Mouse (Mus musculus) heart, embryonic 15.5 days (tissue): ENCODE results near the gene Cyth2. TPM values are rescaled to one million over a fixed set of nuclear protein-coding genes. Genes with fewer than 3 reads are reported as not detected.
A peak's percentile ranks its signal among the peaks of the same experiment; 100 is the strongest.

Experiments
- ATAC-seq: fragments of 200-750 bp; cut with Nextera tagmentation; replicated peaks from 2 replicates; pipeline ENCODE4 v1.8.0; 2017; ENCODE audit warnings: low read depth, moderate TSS enrichment; ENCODE audit not compliant: insufficient number of reproducible peaks, insufficient read depth, low FRiP score
- H3K27ac ChIP-seq: fragments of 300-500 bp; sonication (generic); 2 replicates; pipeline ENCODE4 v1.5.1; 2015; ENCODE audit warnings: mild to moderate bottlenecking, inconsistent platforms
- H3K27me3 ChIP-seq: fragments of 300-500 bp; sonication (generic); 2 replicates; pipeline ENCODE4 v1.6.1; 2015; ENCODE audit warnings: inconsistent platforms
- H3K36me3 ChIP-seq: fragments of 300-500 bp; sonication (generic); 2 replicates; pipeline ENCODE4 v1.6.1; 2015; ENCODE audit warnings: mild to moderate bottlenecking, inconsistent platforms
- H3K4me1 ChIP-seq: fragments of 300-500 bp; sonication (generic); replicated peaks from 2 replicates; pipeline ENCODE4 v1.6.1; 2015; ENCODE audit warnings: inconsistent platforms
- H3K4me2 ChIP-seq: fragments of 300-500 bp; sonication (generic); 2 replicates; pipeline ENCODE4 v1.6.1; 2015; ENCODE audit warnings: inconsistent platforms, mild to moderate bottlenecking, moderate library complexity
- H3K4me3 ChIP-seq: fragments of 300-500 bp; sonication (generic); 2 replicates; pipeline ENCODE4 v1.5.1; 2015; ENCODE audit warnings: mild to moderate bottlenecking, inconsistent platforms
- H3K9ac ChIP-seq: fragments of 300-500 bp; sonication (generic); 2 replicates; pipeline ENCODE4 v1.6.1; 2015; ENCODE audit warnings: mild to moderate bottlenecking, inconsistent platforms
- H3K9me3 ChIP-seq: fragments of 300-500 bp; sonication (generic); replicated peaks from 2 replicates; pipeline ENCODE4 v1.6.1; 2016; ENCODE audit warnings: inconsistent platforms
- whole genome bisulfite sequencing: fragments of 180-500 bp; shearing (Covaris S2); methylation state at CpG from one replicate; pipeline ENCODE4 v1.1.7; 2015; ENCODE audit warnings: mixed read lengths; 5-methylcytosine and 5-hydroxymethylcytosine counted together
- polyA plus RNA-seq: library from polyadenylated mRNA; unstranded; fragments of >200 nt; fragmentation: Nextera tagmentation; extraction: Ambion mirVana; gene quantifications from 2 replicates; pipeline ENCODE4 v1.2.1, GENCODE M21; 2015

Gene Cyth2
- 92.2 and 101 TPM in 2 replicates for polyA plus RNA-seq

DNA sequence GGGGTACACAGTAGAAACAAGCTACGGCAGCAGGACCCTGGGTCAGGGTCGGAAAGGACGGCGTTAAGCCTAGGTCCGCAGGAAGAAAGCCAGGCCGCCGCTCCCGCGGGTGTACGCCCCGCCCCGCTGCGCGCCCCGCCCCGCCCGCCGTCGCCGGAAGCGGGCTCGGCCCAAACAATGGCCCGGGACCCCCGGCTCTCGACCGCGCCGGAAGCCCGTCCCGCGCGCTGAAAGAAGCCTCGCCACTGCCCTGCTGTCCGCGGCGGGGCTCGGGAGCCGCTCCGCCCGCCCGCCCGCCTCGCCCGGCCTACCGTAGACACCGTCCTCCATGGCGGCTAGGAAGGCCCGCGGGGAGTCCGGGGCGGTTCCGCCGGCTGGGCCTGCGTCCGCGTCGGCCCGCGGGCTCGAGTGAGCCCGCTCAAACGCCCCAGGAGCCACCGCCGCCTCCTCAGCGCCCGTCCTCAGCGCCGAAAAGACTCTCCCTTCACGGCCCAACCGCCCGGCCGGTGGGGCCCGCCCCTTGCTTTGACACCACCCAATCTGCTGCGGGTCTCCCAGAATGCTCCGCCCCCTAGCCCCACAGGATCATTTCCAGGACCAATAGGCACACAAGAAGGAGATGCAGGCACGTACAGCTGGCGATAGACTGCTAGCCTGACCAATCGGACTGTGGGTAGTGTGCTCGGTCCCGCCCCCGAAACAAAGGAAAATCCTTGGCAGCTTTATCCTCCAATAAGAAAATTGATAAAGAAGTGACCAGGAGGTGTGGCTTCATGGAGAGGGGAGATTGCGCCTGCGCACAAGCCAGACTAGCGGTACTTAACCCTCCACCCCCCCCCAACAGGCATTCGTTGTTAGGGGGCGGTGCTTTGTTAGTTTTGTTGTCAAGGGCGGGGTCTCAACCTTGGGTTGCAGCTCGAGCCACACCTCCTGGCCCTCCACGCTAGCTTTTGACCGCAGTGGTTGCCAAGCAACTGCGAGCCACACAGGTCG lies at the start of gene Cyth2:
Gene Cyth2 (minus strand): TSS at position 795 of the 993 bp plus-strand sequence.
- peaks cover 27% of the 10 kb centered on the region for H3K4me1 ChIP-seq
- under 1% methylated on average over 67 of the region's 92 CpGs for WGBS
- H3K4me3 ChIP-seq = peak within 1 kb of the TSS; percentile 94
- H3K36me3 ChIP-seq = peaks cover 38% of the 10 kb centered on the region
- peak within 1 kb of the TSS; percentile 79 for H3K4me2 ChIP-seq
- peaks cover 11% of the 10 kb centered on the region for H3K27me3 ChIP-seq
- ATAC-seq = peak; percentile 99
- H3K27ac ChIP-seq = peak within 1 kb of the TSS; percentile 100
- no peaks in the 10 kb centered on the region for H3K9me3 ChIP-seq
- H3K9ac ChIP-seq = peak within 1 kb of the TSS; percentile 99

DNA sequence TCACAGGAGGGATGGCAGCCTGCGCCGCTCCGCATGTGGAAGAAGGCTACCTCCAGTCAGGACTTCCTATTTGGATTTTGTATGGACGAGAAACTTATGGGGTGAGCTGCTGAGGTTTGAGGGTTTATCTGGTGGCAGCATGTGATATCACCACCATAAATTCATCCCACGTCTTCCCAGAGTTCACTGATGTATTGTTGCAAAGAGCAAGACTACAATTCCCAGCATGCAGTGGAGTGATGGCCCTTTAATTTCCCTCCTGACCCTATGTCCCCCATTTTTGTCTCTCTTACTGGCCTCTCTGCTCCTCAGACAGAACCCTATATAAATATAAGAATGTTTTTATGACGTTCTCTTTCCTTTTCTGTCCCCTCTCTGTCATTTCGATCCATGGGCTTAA lies 48.4 kb upstream of the Cyth2 start:
- Histone ChIP-seq H3K9ac (no peak overlapping the region), H3K4me1 (peaks cover 19% of the 10 kb centered on the region), H3K36me3 (no peaks in the 10 kb centered on the region), H3K9me3 (no peaks in the 10 kb centered on the region), H3K4me2 (no peak overlapping the region), H3K4me3 (no peak overlapping the region), H3K27ac (no peak overlapping the region), H3K27me3 (peaks cover 56% of the 10 kb centered on the region)
- no peak for ATAC-seq
- whole genome bisulfite sequencing = 79% methylated on average over 7 of the region's 7 CpGs

DNA sequence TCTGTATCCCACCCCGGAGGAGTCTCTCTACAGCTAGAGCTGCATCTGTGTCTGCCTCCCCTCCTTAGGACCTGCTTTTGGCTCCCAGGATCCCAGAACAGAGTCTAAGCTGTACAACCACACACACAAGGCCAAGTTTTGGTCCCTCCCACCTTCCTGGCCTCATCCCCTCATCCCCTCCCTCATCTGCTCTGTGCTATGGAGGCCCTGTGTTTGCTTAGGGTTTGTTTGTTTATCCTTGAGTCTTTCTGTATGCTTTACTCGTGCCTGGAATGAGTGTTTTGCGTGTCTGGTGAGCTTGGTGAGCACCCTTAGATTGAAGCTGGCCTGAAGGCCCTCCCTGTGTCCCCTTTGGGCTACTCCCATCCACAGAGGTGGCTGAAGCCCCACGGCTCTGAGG lies 44.6 kb upstream of the Cyth2 start:
- Histone ChIP-seq H3K27ac (no peak overlapping the region), H3K9me3 (no peaks in the 10 kb centered on the region), H3K27me3 (peaks cover 74% of the 10 kb centered on the region), H3K9ac (no peak overlapping the region), H3K4me2 (no peak overlapping the region), H3K36me3 (no peaks in the 10 kb centered on the region), H3K4me3 (no peak overlapping the region), H3K4me1 (peaks cover 15% of the 10 kb centered on the region)
- ATAC-seq = no peak
- 49% methylated on average over 4 of the region's 4 CpGs for WGBS

DNA sequence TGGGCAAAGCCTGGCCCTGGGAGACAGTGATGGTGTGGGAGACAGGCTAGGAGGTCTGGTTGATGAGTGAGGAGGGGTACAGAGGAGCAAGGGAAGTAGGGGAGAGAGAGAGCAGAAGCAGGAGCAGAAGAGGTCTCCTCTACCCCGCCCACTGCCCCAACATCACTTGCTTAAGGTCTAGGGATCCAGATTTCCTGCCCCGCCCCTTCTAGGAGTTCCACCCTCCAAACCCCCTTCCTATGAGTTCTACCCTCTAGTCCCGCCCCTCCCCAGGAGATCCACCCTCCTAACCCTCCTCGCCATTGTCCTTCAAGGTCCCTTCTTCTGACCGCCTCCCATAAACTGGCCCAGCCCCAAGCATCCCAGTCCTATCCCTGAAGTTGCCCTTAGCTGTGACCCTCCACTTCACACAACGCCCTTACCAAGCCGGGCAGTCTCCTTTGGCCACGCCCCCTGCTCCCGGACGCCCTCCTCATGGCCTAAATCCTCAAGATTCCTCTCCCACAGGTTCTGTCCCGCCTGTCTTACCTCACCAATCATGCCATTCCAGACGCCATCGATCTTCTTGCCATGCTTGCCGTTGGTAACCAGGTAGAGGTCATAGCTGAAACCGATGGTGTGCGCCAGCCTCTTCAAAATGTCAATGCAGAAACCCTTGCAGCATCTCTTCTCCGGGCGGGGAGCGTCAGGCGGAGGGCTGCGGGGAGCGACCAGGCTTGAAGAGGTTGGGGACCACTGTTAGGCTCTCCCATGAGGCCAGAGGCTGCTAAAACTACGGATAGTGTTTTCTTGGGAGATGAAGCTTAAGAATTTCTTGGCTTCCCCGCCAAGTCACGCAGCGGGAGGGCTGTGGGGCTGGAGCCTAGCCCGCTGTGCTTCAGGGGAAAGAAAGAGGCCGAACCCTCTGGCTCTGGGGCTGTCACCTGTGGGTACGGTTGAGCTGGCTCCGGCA lies 42.8 kb upstream of the Cyth2 start:
- Histone ChIP-seq H3K9me3 (no peaks in the 10 kb centered on the region), H3K27ac (no peak overlapping the region), H3K27me3 (peaks cover 65% of the 10 kb centered on the region), H3K4me3 (peak overlapping the region; percentile 47), H3K36me3 (no peaks in the 10 kb centered on the region), H3K4me2 (peak overlapping the region; percentile 72), H3K9ac (peak overlapping the region; percentile 36), H3K4me1 (peaks cover 15% of the 10 kb centered on the region)
- no peak for ATAC-seq
- WGBS = 2% methylated on average over 30 of the region's 30 CpGs

DNA sequence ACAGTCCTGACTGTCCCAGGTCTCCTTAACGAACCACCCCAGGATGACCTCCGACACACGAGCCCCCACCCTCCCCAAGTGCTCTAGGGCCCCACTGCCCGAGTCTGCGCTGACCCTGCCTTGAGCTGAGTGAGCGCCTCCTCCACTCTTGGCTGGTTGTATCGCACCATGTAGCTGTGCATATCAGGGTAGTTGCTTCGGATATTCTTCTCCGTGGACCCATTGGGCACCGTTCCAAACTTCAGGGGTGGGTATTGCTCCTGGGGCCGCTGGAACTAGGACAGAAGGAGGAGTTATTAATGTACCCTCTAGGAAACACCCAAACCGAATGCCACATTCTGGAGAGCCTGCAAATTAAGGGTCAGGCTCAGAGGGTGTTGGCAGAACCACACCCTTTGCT lies 38.7 kb upstream of the Cyth2 start:
- no peaks in the 10 kb centered on the region for H3K9me3 ChIP-seq
- ATAC-seq = no peak
- H3K4me3 ChIP-seq = no peak overlapping the region
- H3K4me1 ChIP-seq = peaks cover 14% of the 10 kb centered on the region
- H3K27me3 ChIP-seq = peaks cover 39% of the 10 kb centered on the region
- 78% methylated on average over 12 of the region's 12 CpGs for WGBS
- H3K4me2 ChIP-seq = no peak overlapping the region
- H3K9ac ChIP-seq = no peak overlapping the region
- H3K36me3 ChIP-seq = no peaks in the 10 kb centered on the region
- no peak overlapping the region for H3K27ac ChIP-seq

DNA sequence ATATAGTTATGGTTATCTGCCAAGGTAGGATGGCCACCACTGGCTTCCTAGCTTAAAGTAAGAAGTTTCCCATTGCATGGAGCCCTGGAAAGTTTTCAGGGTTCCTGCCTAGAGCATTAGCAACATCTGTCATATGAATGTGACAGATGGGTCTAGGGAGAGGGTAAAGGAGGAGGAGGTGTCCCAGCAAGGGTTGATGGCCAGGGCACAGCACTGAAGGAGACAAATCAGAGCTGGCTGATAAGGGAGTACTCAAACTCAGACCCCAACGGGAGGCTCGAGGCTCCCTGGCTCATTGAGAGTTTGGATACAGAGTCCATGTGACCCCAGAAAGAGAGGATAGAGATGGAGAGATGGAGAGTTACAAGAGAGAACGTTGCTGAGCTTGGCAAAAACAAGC lies 36.3 kb upstream of the Cyth2 start:
- H3K36me3 ChIP-seq = no peaks in the 10 kb centered on the region
- H3K27me3 ChIP-seq = peaks cover 25% of the 10 kb centered on the region
- H3K4me1 ChIP-seq = no peaks in the 10 kb centered on the region
- no peak for ATAC-seq
- 43% methylated on average over 3 of the region's 3 CpGs for WGBS
- H3K9me3 ChIP-seq = no peaks in the 10 kb centered on the region
- H3K4me3 ChIP-seq = no peak overlapping the region
- no peak overlapping the region for H3K9ac ChIP-seq
- no peak overlapping the region for H3K4me2 ChIP-seq
- H3K27ac ChIP-seq = no peak overlapping the region

DNA sequence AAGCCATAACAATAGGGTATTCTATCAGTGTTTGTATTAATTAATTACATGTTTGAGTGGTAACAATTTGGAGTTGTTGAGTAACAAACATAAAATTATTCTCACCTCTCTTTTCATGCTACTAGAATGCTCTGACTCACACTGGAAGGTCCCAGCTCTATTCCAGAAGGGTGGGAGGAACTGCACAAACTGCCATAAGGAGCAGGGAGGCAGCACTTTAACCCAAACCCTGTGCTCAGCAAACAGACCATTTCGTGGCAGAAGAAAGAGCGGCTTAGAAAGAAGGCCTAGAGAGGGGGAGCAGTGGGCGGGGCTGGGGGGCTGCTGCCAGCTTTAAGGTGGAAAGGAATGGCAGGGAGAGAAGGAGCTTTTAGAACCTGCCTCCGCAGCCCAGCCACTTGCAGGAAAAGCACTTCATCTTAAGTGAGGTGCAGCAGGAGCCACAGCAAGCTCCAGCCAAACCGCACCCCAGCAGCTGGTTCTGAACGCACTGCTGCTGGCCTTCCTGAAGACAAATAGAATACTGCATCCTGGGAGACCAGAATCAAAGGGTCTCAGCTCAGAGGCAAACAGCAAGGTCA lies 34.2 kb upstream of the Cyth2 start:
- H3K9ac ChIP-seq = no peak overlapping the region
- ATAC-seq = no peak
- no peaks in the 10 kb centered on the region for H3K4me1 ChIP-seq
- H3K9me3 ChIP-seq = no peaks in the 10 kb centered on the region
- no peaks in the 10 kb centered on the region for H3K36me3 ChIP-seq
- WGBS = 11% methylated on average over 6 of the region's 6 CpGs
- H3K27me3 ChIP-seq = peaks cover 26% of the 10 kb centered on the region
- H3K4me3 ChIP-seq = no peak overlapping the region
- no peak overlapping the region for H3K27ac ChIP-seq
- H3K4me2 ChIP-seq = no peak overlapping the region

DNA sequence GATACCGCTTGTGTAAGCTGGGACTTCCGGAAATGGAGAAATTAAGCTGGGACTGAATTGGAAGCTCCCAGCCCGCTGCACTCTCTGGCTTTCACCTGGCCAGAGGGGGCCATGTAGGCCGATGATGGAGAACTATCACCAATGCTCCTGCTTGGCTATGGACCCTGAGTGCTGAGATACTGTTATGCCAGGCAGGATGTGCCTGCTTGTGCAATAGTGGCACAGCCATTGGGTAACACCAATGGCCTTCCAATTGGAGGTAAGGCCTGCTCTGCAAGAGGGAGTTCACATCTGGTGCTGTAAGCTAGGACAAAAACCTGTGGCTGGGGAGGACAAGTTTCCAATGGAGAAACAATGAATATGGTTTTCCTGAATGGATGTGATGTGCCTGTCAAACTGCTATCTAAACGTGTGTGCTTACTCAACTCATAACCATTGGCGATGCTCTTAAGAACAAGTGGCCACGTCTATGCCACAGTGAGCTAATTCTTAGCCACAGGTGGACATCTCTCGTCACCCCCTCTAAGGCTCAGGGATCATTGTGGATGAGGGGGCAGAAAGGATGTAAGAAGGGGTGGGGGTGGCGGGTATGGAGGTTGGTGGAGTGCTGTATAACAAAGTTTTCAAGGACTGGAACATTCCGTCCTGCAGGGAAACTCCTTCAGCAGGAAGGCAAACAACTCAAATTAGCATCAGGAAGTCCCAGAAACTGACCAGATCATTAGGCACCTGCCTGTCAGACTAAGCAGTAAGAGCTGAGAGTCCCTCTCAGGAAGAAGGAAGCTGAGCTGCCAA lies 28.8 kb upstream of the Cyth2 start:
- WGBS = 79% methylated on average over 10 of the region's 10 CpGs
- Histone ChIP-seq H3K9me3 (no peaks in the 10 kb centered on the region), H3K27ac (no peak overlapping the region), H3K27me3 (peaks cover 38% of the 10 kb centered on the region), H3K9ac (no peak overlapping the region), H3K4me3 (no peak overlapping the region), H3K36me3 (no peaks in the 10 kb centered on the region), H3K4me2 (no peak overlapping the region), H3K4me1 (no peaks in the 10 kb centered on the region)
- no peak for ATAC-seq

DNA sequence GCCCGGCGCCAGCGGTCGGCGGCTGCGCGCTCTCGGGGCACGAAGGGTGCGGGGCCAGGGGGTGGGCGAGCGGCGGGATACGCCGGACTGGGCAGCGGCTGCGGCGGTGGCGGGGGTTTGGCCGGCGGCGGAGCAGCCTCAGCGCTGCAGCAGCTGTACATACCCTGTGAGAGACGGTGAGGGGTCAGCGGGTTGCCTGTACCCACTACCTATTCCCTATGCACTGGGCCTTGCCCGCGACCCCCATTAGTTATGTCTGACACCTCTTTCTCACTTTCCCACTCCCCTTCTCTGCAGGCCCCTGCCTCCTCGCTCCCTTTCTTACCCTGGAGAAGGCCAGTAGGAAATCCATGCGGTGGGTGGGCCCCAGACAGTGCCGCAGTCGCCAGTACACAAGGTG lies 19.5 kb upstream of the Cyth2 start:
- Histone ChIP-seq H3K4me2 (peak overlapping the region; percentile 67), H3K4me3 (peak overlapping the region; percentile 41), H3K27ac (no peak overlapping the region), H3K36me3 (peaks cover 5% of the 10 kb centered on the region), H3K9me3 (no peaks in the 10 kb centered on the region), H3K9ac (no peak overlapping the region), H3K4me1 (peaks cover 27% of the 10 kb centered on the region), H3K27me3 (peaks cover 58% of the 10 kb centered on the region)
- ATAC-seq = no peak
- 3% methylated on average over 14 of the region's 31 CpGs for WGBS

DNA sequence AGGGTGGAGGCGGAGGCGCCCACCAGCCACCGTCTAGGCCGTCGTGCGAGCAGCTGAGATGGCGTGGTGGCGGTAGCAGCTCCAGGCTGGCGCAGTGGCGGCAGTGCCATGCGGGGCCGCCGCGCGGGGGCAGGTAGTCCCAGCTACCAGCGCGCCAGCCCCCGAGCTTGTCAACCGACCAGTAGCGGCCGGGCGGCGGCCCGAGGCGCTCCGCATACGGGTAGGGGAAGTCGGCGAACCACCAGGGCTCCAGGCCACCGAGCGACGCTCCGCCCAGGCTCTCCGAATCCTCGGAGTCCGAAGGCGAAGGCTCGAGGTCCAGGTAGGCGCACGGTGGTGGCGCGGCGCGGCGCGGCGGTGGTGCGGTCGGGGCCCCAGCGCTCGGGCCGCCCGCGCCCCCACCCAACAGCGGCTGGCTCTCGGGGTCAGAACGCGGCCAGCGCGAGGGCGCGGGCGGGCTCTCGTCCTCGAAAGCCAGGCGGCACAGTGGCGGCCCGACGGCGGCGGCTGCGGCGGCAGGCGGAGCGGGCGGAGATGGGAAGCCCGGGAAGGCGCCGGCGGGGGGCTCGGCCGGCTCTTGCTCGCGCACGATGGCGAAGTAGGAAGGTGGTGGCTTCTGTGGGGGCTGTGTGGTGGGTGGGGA lies 18.9 kb upstream of the Cyth2 start:
- peak overlapping the region; percentile 67 for H3K4me2 ChIP-seq
- under 1% methylated on average over 86 of the region's 86 CpGs for WGBS
- peaks cover 12% of the 10 kb centered on the region for H3K36me3 ChIP-seq
- H3K4me1 ChIP-seq = peaks cover 27% of the 10 kb centered on the region
- peak overlapping the region; percentile 41 for H3K4me3 ChIP-seq
- H3K27ac ChIP-seq = no peak overlapping the region
- H3K27me3 ChIP-seq = peaks cover 58% of the 10 kb centered on the region
- 0 out of 2 replicates have a peak, but pooled peaks have one; percentile 16 for ATAC-seq
- H3K9ac ChIP-seq = 0 out of 2 replicates have a peak overlapping the region, but pooled peaks have one; percentile 13
- H3K9me3 ChIP-seq = no peaks in the 10 kb centered on the region
